Mouse (Mus musculus): ENCODE results near the gene Akap2.

GRCm38 (mm10) chr4:57886066-57886887, 168.8 kb downstream of the Akap2 start:
- no peak for TF ChIP-seq TCF3 (IDR thresholded peaks at IDR 0.05; ENCODE audit: insufficient read length, low read depth)
- TF ChIP-seq MYOD1 (IDR thresholded peaks at IDR 0.05; ENCODE audit: control insufficient read depth in 1 of 3, insufficient read length in 2 of 3, low read depth in 2 of 3) = no peak
- TF ChIP-seq E2F4 (IDR thresholded peaks at IDR 0.05; ENCODE audit: insufficient read depth) = no peak
